Mouse (Mus musculus): Measurements from ENCODE around the gene Olfr317.
"Not testable (repeated sequence)": the region's sequence is repeated elsewhere in the genome, so short reads cannot be mapped to it uniquely, and the experiment has no call there.

Olfr317 gene

DNA sequence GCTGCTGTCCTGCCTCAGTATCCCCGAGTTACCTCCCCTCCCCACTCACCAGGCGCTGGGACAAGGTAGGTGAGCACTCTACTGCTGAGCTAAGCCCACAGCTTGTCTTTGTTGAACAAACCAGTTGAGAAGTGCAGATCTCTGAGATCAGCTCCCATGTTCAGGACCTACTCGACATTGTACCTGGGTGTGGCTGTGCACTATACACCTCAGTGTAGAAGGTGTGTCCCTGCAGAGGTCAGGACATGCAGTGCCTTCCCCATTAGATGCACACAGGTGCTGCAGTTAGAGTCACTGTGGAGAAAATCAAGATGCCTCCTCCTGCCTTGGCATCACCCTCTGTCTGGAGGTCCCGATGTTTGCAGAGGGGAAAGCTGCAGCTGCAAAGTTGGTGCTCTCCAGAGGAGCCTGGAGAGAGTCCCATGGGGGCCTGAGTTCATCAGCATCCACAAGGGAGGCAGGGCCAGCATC, at the start of gene Olfr317:
Gene Olfr317, minus strand, starts transcription at position 421 of the 471 bp plus-strand sequence.
- DNase-seq (ENCODE audit: extremely low spot score) = no peak

DNA sequence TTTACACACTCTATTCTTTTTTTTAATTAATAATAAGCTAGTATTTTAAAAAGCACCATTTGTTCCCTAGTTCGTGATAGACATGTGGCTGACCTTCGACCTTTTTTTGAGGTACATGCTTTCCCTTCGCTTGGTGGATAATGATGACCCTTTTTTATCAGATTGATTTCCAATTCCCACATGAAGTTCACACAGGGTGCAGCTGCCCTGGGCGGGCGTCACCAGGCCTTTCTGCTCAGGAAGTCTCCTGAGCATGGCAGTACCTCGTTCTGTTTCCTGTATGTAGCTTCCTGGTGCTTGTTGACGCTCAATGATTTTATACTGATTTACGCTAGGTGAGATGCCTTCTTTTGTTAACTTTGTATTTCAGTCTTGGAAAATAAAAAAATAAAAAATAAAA, 49.3 kb upstream of the Olfr317 start:
- no peak for DNase-seq (ENCODE audit: extremely low spot score)

DNA sequence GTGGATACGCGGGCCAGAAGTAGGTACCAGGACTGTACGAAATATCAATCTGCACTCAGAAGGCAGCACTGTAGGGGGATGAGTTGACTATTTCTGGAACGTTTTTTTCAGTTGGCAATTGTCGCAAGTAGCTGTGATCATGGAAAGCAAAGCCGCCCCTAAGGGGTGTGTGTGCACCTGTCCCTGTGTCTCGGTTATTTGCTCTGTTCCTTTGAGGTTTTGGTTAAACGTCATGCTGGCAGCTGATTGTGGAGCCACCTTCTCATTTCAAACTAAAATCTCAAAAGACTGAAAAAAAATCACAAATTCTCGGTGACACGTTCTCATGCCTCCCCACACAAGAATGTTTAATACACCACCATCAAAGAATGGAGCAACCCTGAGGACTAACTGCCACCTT, 48.6 kb upstream of the Olfr317 start:
- no peak for DNase-seq (ENCODE audit: extremely low spot score)

DNA sequence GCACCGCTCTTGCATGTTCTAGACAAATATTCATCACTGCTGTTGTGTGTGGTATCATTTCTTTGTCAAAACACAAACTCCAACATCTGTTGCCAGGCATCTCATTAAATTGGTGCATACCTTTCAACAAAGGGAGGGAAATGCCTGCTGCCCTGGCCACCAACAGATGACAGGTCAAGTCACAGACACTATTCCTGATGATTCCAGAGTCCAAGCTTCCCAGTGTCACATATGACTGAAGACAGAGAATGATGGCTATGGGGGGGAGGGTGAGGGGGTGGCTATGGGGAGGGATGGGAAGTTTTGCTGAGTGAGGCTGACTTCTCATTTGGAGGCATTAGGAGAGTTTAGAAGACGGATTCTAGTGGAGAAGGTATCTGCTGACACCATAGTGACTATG, 45.2 kb upstream of the Olfr317 start:
- no peak for DNase-seq (ENCODE audit: extremely low spot score)

DNA sequence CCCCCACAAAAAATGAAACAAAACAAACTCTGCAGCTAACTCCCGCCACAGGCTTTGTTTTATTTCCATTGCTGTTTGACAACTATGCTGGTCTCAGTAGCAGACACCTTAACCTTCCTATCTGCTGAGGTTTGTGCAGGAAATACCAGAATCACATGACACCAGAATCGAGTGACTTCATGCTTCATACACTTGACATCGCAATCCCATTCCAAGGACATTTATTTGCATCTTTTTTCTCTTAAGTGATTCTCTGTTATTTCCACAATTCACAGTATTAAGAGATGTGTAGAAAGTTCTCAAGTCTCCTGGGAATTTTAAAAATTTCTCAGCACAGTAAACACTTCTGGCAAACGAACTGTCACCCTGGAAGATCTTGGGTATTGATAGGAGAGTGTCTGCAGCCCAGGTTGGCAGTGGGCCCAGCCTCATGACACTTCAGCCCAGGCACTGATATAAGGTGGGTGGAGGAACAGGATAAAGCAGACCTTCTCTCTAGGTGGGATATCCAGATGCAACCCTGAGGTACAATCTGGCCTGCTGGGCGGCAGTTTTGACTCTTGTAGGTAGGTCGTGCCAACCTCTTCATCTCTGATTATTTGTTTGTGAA, 43.6 kb upstream of the Olfr317 start, which contains the start of gene Olfr314:
Gene Olfr314, plus strand, starts transcription at position 473 of the 610 bp plus-strand sequence.
- no peak for DNase-seq (ENCODE audit: extremely low spot score)

DNA sequence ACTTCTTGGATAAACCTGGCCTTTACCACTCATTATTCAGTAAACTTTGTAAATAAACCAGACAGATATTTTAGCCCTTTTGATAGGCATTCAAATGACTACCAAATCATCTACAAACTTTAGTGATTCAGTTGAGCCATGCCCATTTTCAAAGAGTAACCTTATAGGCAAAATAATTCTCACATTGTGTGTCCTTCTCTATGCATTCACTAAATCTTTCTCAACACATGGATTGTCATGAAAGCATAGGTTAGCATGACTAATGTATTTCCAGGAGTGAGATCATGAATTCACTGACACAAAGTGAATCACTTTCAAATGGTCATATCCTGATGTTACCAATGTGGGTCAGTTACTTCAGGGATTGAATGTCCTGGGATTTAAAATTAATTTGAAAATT, 33.9 kb upstream of the Olfr317 start, which contains the start of gene Olfr315:
Gene Olfr315, plus strand, starts transcription at position 301 of the 400 bp plus-strand sequence.
- no peak for DNase-seq (ENCODE audit: extremely low spot score)

DNA sequence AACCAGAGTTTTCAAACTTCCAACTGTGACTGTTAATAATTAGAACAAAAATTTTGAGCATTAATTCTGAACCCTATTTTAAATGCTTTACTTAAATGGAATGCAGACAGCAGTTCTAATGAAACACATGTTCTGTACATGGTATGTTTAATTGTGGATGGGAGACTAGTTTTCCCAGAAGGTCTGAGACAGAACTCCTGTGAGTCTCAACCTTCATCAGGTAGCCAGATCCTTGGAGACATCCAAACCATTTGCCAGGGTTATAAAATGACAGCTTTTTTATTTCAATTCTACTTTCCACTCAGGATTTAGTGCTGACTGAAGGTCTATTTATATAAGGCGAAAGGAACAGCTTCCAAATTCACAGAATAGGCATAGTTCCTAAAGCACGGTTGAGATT, 13.4 kb upstream of the Olfr317 start, which contains the start of gene Olfr316:
Gene Olfr316, plus strand, starts transcription at position 301 of the 400 bp plus-strand sequence.
- DNase-seq (ENCODE audit: extremely low spot score) = no peak

DNA sequence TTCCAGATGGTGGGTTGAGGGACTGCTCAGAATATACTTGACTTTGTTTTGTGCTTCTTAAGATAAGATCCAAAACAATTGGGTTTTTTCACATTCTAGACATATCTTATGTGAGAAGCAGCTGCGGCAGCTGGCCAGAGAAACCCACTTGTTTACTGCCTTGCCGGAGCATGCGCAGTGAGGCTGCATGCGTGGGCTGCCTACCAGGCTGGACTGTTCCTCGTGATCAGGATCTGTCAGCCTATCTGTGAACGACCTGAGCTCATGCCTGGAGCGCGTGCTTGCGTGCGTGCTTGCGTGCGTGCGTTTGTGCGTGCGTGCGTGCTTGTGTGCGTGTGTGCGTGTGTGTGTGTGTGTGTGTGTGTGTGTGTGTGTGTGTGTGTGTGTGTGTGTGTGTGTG, 12.1 kb upstream of the Olfr317 start:
- not testable (repeated sequence) for DNase-seq (ENCODE audit: extremely low spot score)

DNA sequence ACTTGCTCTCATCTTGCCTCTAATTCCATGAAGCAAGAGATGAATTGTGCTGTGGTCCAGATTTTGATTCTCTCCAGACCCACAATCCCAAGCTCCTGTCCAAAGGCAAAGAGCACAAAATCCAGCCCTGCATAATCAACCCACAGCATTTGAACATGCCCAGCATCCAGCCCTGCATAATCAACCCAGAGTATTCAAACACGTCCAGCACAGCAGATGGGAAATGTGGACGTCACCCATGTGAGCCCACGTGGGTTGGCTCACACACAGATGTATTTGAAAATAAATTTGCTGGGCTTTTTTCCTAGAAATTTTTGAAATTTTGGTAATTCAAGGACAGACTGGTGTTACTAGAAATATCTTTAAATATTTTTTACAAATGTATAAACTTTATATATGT, 5.6 kb downstream of the Olfr317 start:
- no peak for DNase-seq (ENCODE audit: extremely low spot score)

DNA sequence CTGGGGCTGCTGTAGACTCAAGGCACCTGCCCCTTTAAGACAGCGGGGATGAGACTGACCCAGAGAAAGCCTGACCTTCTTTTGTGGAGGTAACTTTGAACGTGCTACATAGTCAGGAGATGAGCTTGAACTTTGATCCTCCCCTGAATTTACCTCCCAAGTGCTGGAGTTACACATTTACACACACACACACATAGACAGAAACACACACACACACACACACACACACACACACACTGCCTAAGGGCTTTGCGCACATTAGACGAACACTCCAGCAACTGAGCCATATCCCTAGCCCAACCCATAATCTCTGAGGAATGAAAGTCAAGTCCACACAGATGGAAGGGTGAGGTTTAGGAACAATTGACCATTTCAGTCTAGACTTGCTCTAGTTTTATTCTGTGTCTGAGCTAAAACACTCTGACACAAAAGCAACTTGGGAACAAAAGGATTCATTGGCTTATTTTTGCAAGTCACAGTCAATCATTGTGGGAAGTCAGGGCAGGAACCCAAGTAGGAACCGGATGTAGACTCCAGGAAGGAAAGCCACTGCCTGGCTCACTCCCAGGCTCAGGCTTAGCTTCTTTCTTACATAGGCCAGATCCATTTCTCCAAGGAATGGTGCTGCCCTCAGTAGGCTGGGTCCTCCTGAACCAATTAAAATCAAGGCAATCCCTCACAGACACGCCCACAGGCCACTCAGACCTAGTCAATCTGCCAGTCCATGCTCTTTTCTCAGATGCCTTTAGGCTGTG, 10.9 kb downstream of the Olfr317 start:
- DNase-seq (ENCODE audit: extremely low spot score) = not testable (repeated sequence)

DNA sequence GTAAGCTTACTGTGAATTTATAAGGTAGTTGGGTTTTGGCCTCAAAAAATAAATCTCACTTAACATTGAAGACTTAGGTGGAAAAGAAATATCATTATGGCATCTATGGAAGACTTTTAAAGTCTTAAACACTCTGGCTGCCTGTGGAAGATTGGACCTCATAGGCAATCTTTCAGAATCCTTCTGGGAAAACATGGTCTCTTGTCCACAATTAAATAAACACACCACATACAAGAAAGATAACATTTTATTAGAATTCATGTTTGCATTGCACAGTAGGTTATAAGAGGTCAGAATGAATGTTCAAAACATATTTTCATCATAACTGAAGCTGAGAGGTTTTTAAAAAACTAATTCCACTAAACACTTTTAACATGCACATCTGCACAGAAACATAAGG, 15.1 kb downstream of the Olfr317 start, which contains the start of gene Olfr318:
Gene Olfr318, minus strand, starts transcription at position 101 of the 400 bp plus-strand sequence.
- DNase-seq (ENCODE audit: extremely low spot score) = no peak

DNA sequence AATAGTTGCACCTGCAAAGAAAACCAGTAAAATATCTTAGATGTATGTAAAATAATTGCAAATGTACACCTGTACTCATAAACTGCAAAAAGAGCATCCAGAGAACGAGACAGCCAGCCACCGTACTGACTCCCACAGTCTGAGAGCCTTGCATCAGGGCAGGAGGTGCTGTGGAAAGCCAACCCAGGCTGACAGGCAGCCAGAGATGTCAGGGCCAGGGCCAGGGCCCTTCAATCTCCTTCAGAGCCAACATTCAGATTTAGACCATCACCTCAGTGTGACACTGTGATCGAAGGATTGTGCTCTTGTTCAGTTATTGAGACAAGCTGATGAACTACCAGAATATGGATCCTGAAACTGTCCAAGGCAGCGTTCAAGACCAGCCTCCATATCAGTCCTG, 19.3 kb downstream of the Olfr317 start:
- no peak for DNase-seq (ENCODE audit: extremely low spot score)

DNA sequence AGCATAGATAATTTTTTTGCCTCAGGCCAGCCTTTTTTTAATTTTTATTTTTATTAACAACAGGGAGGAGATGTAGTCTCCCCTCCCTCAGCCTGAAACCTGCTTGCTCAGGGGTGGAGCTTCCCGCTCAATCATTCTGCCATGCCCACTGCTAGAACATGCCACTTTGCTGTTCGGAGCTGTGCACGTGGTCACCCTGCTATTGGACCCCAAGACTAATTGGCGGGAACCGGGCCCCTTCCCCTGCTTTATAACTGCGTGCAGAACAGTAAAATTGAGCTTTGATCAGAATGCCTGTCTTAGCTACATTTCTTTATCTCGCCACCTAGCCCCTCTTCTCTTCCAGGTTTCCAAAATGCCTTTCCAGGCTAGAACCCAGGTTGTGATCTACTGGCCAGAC, 21.3 kb downstream of the Olfr317 start:
- not testable (repeated sequence) for DNase-seq (ENCODE audit: extremely low spot score)

DNA sequence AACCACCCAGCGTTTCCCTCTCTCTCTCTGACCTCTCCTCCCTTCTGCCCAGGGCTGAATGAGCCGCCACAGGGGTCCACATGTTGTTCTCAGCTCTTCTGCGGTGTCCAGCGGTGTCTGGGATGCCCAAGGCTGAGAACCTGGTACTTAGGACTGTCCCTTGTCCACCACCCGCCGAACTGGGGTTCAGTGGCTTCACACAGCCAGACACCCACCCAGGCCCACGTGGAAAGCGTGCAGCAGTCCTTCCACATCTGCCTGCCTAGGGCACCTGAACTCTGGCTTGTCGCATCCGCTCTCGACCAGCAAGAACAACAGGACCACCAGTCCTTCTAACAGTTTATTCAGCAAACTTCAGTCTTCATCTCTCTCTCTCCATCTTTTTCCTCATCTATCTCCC, 29.9 kb downstream of the Olfr317 start:
- DNase-seq (ENCODE audit: extremely low spot score) = no peak

DNA sequence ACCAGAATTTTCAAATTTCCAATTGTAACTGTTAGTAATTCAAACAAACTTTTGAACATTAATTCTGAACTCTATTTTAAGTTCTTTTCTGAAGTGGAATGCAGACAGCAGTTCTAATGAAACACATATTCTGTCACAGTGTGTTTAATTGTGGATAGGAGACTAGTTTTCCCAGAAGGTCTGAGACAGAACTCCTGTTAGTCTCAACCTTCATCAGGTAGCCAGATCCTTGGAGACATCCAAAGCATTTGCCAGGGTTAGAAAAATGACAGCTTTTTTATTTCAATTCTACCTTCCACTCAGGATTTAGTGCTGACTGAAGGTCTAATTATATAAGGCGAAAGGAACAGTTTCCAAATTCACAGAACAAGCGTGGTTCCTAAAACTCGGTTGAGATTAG, 40.1 kb downstream of the Olfr317 start, which contains the start of gene Olfr319:
Gene Olfr319, plus strand, starts transcription at position 301 of the 400 bp plus-strand sequence.
- no peak for DNase-seq (ENCODE audit: extremely low spot score)

Data from embryo, embryonic 9.5 days (tissue).